Mouse (Mus musculus): ENCODE measurements at regions not wholly inside any gene's neighbourhood (a gene's known extent, or its start where the extent isn't known, plus 50 kb on each side); places are given as distances from the start of the nearest gene placed in this dataset.

DNA sequence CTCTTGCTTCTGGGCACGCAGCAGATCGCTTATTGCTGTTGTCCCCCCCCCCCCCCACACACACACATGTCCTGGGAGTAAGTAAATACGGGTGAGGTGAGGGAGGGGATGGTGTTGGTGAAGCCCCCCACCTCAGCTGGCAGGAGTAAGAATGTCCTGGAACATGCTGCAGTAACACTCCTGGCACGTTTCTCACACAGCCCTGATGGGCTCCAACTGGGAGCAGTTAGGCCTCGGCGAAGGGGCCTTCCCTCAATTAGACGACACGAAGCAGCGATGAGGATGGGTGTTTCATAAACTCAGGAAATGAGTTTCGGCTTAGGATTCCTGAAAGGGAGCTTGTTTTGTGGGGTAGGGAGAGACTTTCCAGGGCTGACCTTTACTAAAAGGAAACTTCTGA is 69.4 kb downstream of the Slc30a10 start:
- TF ChIP-seq CTCF (conservative IDR thresholded peaks at IDR 0.05; ENCODE audit: insufficient read depth, insufficient read length, low read depth, low read length) (no peak), POLR2A (IDR thresholded peaks at IDR 0.05; ENCODE audit: low read depth, low read length) (no peak)

All from kidney, adult 2 months (tissue).